Mouse (Mus musculus): Measurements from ENCODE around the gene Zdhhc16.

The Zdhhc16 gene

DNA sequence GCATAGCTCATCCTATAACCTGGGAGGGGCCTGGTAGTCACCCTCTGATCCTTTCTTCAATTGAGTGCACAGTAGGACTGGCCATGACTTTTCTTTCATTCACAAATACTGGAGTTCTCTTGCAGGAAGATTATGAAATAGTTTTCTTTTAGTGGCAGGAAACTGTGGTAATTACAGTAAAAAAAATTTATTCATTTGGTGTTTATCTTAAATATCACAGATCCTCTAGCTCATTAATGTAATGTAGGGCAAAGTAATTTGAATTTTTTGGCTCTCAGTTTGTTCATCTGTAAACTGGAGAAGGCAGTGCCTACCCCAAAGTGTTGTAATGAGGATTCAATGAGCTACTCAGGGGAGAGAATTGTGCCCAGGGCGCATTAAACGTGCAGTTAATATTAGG lies 59.7 kb downstream of the Zdhhc16 start:
- DNase-seq: no peak

GRCm38 (mm10) chr19:41993484-41993883 lies 60.2 kb downstream of the Zdhhc16 start:
- no peak for DNase-seq

Measured in thymus, postnatal 14 days (tissue).